Mouse (Mus musculus) macrophage (primary cell): ENCODE measurements at regions not wholly inside any gene's neighbourhood (a gene's known extent, or its start where the extent isn't known, plus 50 kb on each side); places are given as distances from the start of the nearest gene placed in this dataset.

Source experiments
- H3K27ac ChIP-seq: fragments of 350-480 bp; formaldehyde crosslinking; 2 replicates; pipeline ENCODE4 v1.9.0; 2021
- H3K36me3 ChIP-seq: fragments of 350-480 bp; formaldehyde crosslinking; 2 replicates; pipeline ENCODE4 v1.9.0; 2021; ENCODE audit errors: inconsistent target
- H3K4me3 ChIP-seq: fragments of 350-480 bp; formaldehyde crosslinking; 2 replicates; pipeline ENCODE4 v1.9.0; 2021; ENCODE audit errors: inconsistent target
- H3K79me2 ChIP-seq: fragments of 350-480 bp; formaldehyde crosslinking; 2 replicates; pipeline ENCODE4 v1.9.0; 2021; ENCODE audit errors: inconsistent target
- WGBS: methylation state at CpG from one replicate; pipeline ENCODE4 v1.1.7; 2026; ENCODE audit warnings: inconsistent platforms; ENCODE audit not compliant: missing documents; 5-methylcytosine and 5-hydroxymethylcytosine counted together

GRCm38 (mm10) chr13:99056432-99057292 lies 72.3 kb upstream of the 1700024P04Rik start:
- H3K36me3 ChIP-seq: no peaks in the 10 kb centered on the region
- 92% methylated on average over 19 of the region's 19 CpGs for WGBS
- H3K4me3 ChIP-seq: no peak overlapping the region
- no peak overlapping the region for H3K27ac ChIP-seq
- no peaks in the 10 kb centered on the region for H3K79me2 ChIP-seq

- no peaks in the 10 kb centered on the region for H3K36me3 ChIP-seq
- no peak overlapping the region for H3K27ac ChIP-seq
- H3K4me3 ChIP-seq: no peak overlapping the region
- H3K79me2 ChIP-seq: no peaks in the 10 kb centered on the region
- 58% methylated on average over 11 of the region's 11 CpGs for WGBS
These were observed 71.4 kb upstream of the 1700024P04Rik start for GRCm38 (mm10) chr13:99055609-99056321.

GRCm38 (mm10) chr13:99052076-99052475 lies 67.7 kb upstream of the 1700024P04Rik start:
- Histone ChIP-seq H3K4me3 (no peak overlapping the region), H3K27ac (no peak overlapping the region), H3K79me2 (no peaks in the 10 kb centered on the region), H3K36me3 (no peaks in the 10 kb centered on the region)
- 77% methylated on average over 1 of the region's 1 CpGs for WGBS

GRCm38 (mm10) chr13:99049699-99050098 lies 65.3 kb upstream of the 1700024P04Rik start:
- 79% methylated on average over 4 of the region's 4 CpGs for WGBS
- no peak overlapping the region for H3K27ac ChIP-seq

GRCm38 (mm10) chr13:99048651-99049100 lies 64.3 kb upstream of the 1700024P04Rik start:
- H3K79me2 ChIP-seq: no peaks in the 10 kb centered on the region
- WGBS: 93% methylated on average over 5 of the region's 5 CpGs
- H3K27ac ChIP-seq: no peak overlapping the region
- H3K4me3 ChIP-seq: no peak overlapping the region
- no peaks in the 10 kb centered on the region for H3K36me3 ChIP-seq

More at GRCm38 (mm10) chr13:99049699-99050098, 65.3 kb upstream of the 1700024P04Rik start:
- H3K4me3 ChIP-seq: no peak overlapping the region
- no peaks in the 10 kb centered on the region for H3K79me2 ChIP-seq
- no peaks in the 10 kb centered on the region for H3K36me3 ChIP-seq

GRCm38 (mm10) chr13:99047219-99047618 lies 62.9 kb upstream of the 1700024P04Rik start:
- Histone ChIP-seq H3K36me3 (no peaks in the 10 kb centered on the region), H3K27ac (no peak overlapping the region), H3K79me2 (no peaks in the 10 kb centered on the region), H3K4me3 (no peak overlapping the region)
- 92% methylated on average over 7 of the region's 7 CpGs for WGBS

GRCm38 (mm10) chr13:99046737-99047136 lies 62.4 kb upstream of the 1700024P04Rik start:
- Histone ChIP-seq H3K4me3 (no peak overlapping the region), H3K27ac (no peak overlapping the region), H3K79me2 (no peaks in the 10 kb centered on the region), H3K36me3 (no peaks in the 10 kb centered on the region)
- 100% methylated on average over 1 of the region's 1 CpGs for WGBS

GRCm38 (mm10) chr13:99042086-99042485 lies 57.7 kb upstream of the 1700024P04Rik start:
- Histone ChIP-seq H3K4me3 (no peak overlapping the region), H3K27ac (no peak overlapping the region), H3K36me3 (no peaks in the 10 kb centered on the region), H3K79me2 (no peaks in the 10 kb centered on the region)
- WGBS: 88% methylated on average over 6 of the region's 6 CpGs

GRCm38 (mm10) chr13:99041256-99041655 lies 56.9 kb upstream of the 1700024P04Rik start:
- no peak overlapping the region for H3K27ac ChIP-seq
- H3K4me3 ChIP-seq: no peak overlapping the region
- WGBS: 98% methylated on average over 6 of the region's 6 CpGs
- H3K36me3 ChIP-seq: no peaks in the 10 kb centered on the region
- no peaks in the 10 kb centered on the region for H3K79me2 ChIP-seq

- H3K36me3 ChIP-seq: no peaks in the 10 kb centered on the region
- 90% methylated on average over 6 of the region's 6 CpGs for WGBS
- H3K27ac ChIP-seq: no peak overlapping the region
- H3K4me3 ChIP-seq: no peak overlapping the region
- H3K79me2 ChIP-seq: no peaks in the 10 kb centered on the region
These were observed 56.5 kb upstream of the 1700024P04Rik start for GRCm38 (mm10) chr13:99040846-99041245.

- H3K4me3 ChIP-seq: no peak overlapping the region
- H3K36me3 ChIP-seq: no peaks in the 10 kb centered on the region
- H3K79me2 ChIP-seq: no peaks in the 10 kb centered on the region
- no peak overlapping the region for H3K27ac ChIP-seq
- 77% methylated on average over 3 of the region's 4 CpGs for WGBS
These were observed 55.8 kb upstream of the 1700024P04Rik start for GRCm38 (mm10) chr13:99040171-99040570.

GRCm38 (mm10) chr13:99039063-99039385 lies 54.7 kb upstream of the 1700024P04Rik start:
- Histone ChIP-seq H3K27ac (no peak overlapping the region), H3K4me3 (no peak overlapping the region), H3K79me2 (no peaks in the 10 kb centered on the region), H3K36me3 (no peaks in the 10 kb centered on the region)
- WGBS: 97% methylated on average over 7 of the region's 7 CpGs

- WGBS: 91% methylated on average over 15 of the region's 15 CpGs
- Histone ChIP-seq H3K79me2 (no peaks in the 10 kb centered on the region), H3K27ac (no peak overlapping the region), H3K36me3 (no peaks in the 10 kb centered on the region), H3K4me3 (no peak overlapping the region)
These were observed 54.1 kb upstream of the 1700024P04Rik start for GRCm38 (mm10) chr13:99038198-99039062.

GRCm38 (mm10) chr13:99037131-99037530 lies 52.8 kb upstream of the 1700024P04Rik start:
- 95% methylated on average over 4 of the region's 4 CpGs for WGBS
- Histone ChIP-seq H3K4me3 (no peak overlapping the region), H3K79me2 (no peaks in the 10 kb centered on the region), H3K27ac (no peak overlapping the region), H3K36me3 (no peaks in the 10 kb centered on the region)
